Mouse (Mus musculus): ENCODE measurements at regions not wholly inside any gene's neighbourhood (a gene's known extent, or its start where the extent isn't known, plus 50 kb on each side); places are given as distances from the start of the nearest gene placed in this dataset.
"Not testable (repeated sequence)": the region's sequence is repeated elsewhere in the genome, so short reads cannot be mapped to it uniquely, and the experiment has no call there.

- intact Hi-C loops (cut with DNase I) = no loop called here
These were observed 667.4 kb upstream of the Igfbp7 start for GRCm38 (mm10) chr5:78075203-78075602.

GRCm38 (mm10) chr5:78032554-78033250 is 624.9 kb upstream of the Igfbp7 start:
- intact Hi-C loops (cut with DNase I) = no loop called here

- intact Hi-C loops (cut with DNase I) = no loop called here
These were observed 609.7 kb upstream of the Igfbp7 start for GRCm38 (mm10) chr5:78017523-78017922.

GRCm38 (mm10) chr5:77986449-77987047 is 578.7 kb upstream of the Igfbp7 start:
- intact Hi-C loops (cut with DNase I) = no loop called here

- intact Hi-C loops (cut with DNase I) = no loop called here
These were observed 577.4 kb upstream of the Igfbp7 start for GRCm38 (mm10) chr5:77985269-77985668.

- intact Hi-C loops (cut with DNase I) = not testable (repeated sequence)
These were observed 532.2 kb upstream of the Igfbp7 start for GRCm38 (mm10) chr5:77940021-77940420.

GRCm38 (mm10) chr5:77931874-77932273 is 524.0 kb upstream of the Igfbp7 start:
- intact Hi-C loops (cut with DNase I) = no loop called here

GRCm38 (mm10) chr5:77921186-77921585 is 513.3 kb upstream of the Igfbp7 start:
- intact Hi-C loops (cut with DNase I) = no loop called here

GRCm38 (mm10) chr5:77917086-77917676 is 509.3 kb upstream of the Igfbp7 start:
- intact Hi-C loops (cut with DNase I) = no loop called here

- intact Hi-C loops (cut with DNase I) = no loop called here
These were observed 508.5 kb upstream of the Igfbp7 start for GRCm38 (mm10) chr5:77916375-77916774.

GRCm38 (mm10) chr5:77909218-77909617 is 501.4 kb upstream of the Igfbp7 start:
- intact Hi-C loops (cut with DNase I) = no loop called here

- intact Hi-C loops (cut with DNase I) = not testable (repeated sequence)
These were observed 484.2 kb upstream of the Igfbp7 start for GRCm38 (mm10) chr5:77892024-77892423.

GRCm38 (mm10) chr5:77888534-77888933 is 480.7 kb upstream of the Igfbp7 start:
- intact Hi-C loops (cut with DNase I) = no loop called here

GRCm38 (mm10) chr5:77871403-77871802 is 463.6 kb upstream of the Igfbp7 start:
- intact Hi-C loops (cut with DNase I) = no loop called here

GRCm38 (mm10) chr5:77865342-77865741 is 457.5 kb upstream of the Igfbp7 start:
- intact Hi-C loops (cut with DNase I) = no loop called here

- intact Hi-C loops (cut with DNase I) = no loop called here
These were observed 447.4 kb upstream of the Igfbp7 start for GRCm38 (mm10) chr5:77855191-77855590.

GRCm38 (mm10) chr5:77853999-77854784 is 446.4 kb upstream of the Igfbp7 start:
- intact Hi-C loops (cut with DNase I) = no loop called here

GRCm38 (mm10) chr5:77851645-77852044 is 443.8 kb upstream of the Igfbp7 start:
- intact Hi-C loops (cut with DNase I) = no loop called here

GRCm38 (mm10) chr5:77838186-77839097 is 430.6 kb upstream of the Igfbp7 start:
- intact Hi-C loops (cut with DNase I) = no loop called here

GRCm38 (mm10) chr5:77827971-77828370 is 420.1 kb upstream of the Igfbp7 start:
- intact Hi-C loops (cut with DNase I) = no loop called here

GRCm38 (mm10) chr5:77826063-77826462 is 418.2 kb upstream of the Igfbp7 start:
- intact Hi-C loops (cut with DNase I) = no loop called here
